Mouse (Mus musculus): ENCODE measurements at regions not wholly inside any gene's neighbourhood (a gene's known extent, or its start where the extent isn't known, plus 50 kb on each side); places are given as distances from the start of the nearest gene placed in this dataset.

- ATAC-seq (ENCODE audit: insufficient read depth, low FRiP score, low TSS enrichment) (no peak), DNase-seq (ENCODE audit: low spot score) (no peak)
- 66% methylated on average over 9 of the region's 9 CpGs for WGBS
- no peaks in the 10 kb centered on the region for H3K27me3 ChIP-seq (ENCODE audit: control insufficient read depth, insufficient read depth, low read length)
- no peak overlapping the region for H3K4me3 ChIP-seq (ENCODE audit: low read depth, low read length)
- H3K4me2 ChIP-seq (ENCODE audit: low read depth), result no peak overlapping the region
- H3K9ac ChIP-seq (ENCODE audit: low read length), result no peak overlapping the region
- H3K27ac ChIP-seq (ENCODE audit: low read depth, low read length), result no peak overlapping the region; the same call in 1 of the 2 replicates
- no peaks in the 10 kb centered on the region; the same call in 1 of the 2 replicates for H3K4me1 ChIP-seq (ENCODE audit: control insufficient read depth, insufficient read depth, low read length)
- H3K36me3 ChIP-seq (ENCODE audit: control insufficient read depth, insufficient read depth, low read length), result no peaks in the 10 kb centered on the region
- no peaks in the 10 kb centered on the region for H3K9me3 ChIP-seq (ENCODE audit: control insufficient read depth, low read length)
Measured at GRCm38 (mm10) chr8:126877039-126877365, 68.6 kb downstream of the Tomm20 start.

GRCm38 (mm10) chr8:126876300-126877038, 69.2 kb downstream of the Tomm20 start:
- Histone ChIP-seq H3K27me3 (ENCODE audit: control insufficient read depth, insufficient read depth, low read length) (no peaks in the 10 kb centered on the region), H3K4me3 (ENCODE audit: low read depth, low read length) (no peak overlapping the region), H3K4me2 (ENCODE audit: low read depth) (no peak overlapping the region), H3K36me3 (ENCODE audit: control insufficient read depth, insufficient read depth, low read length) (no peaks in the 10 kb centered on the region), H3K27ac (ENCODE audit: low read depth, low read length) (peak overlapping the region; percentile 3; the same call in 1 of the 2 replicates), H3K9me3 (ENCODE audit: control insufficient read depth, low read length) (no peaks in the 10 kb centered on the region), H3K9ac (ENCODE audit: low read length) (no peak overlapping the region), H3K4me1 (ENCODE audit: control insufficient read depth, insufficient read depth, low read length) (no peaks in the 10 kb centered on the region; the same call in 1 of the 2 replicates)
- 47% methylated on average over 9 of the region's 9 CpGs for WGBS
- ATAC-seq (ENCODE audit: insufficient read depth, low FRiP score, low TSS enrichment) (no peak), DNase-seq (ENCODE audit: low spot score) (peak; percentile 29)

GRCm38 (mm10) chr8:126875491-126876155, 70.0 kb downstream of the Tomm20 start:
- H3K4me2 ChIP-seq (ENCODE audit: low read depth), result no peak overlapping the region
- H3K36me3 ChIP-seq (ENCODE audit: control insufficient read depth, insufficient read depth, low read length), result no peaks in the 10 kb centered on the region
- no peak overlapping the region for H3K9ac ChIP-seq (ENCODE audit: low read length)
- H3K9me3 ChIP-seq (ENCODE audit: control insufficient read depth, low read length), result no peaks in the 10 kb centered on the region
- 0 out of 2 replicates have a peak overlapping the region, but pooled peaks have one; percentile 3 for H3K27ac ChIP-seq (ENCODE audit: low read depth, low read length)
- 89% methylated on average over 7 of the region's 7 CpGs for WGBS
- ATAC-seq (ENCODE audit: insufficient read depth, low FRiP score, low TSS enrichment) (no peak), DNase-seq (ENCODE audit: low spot score) (no peak)
- H3K4me1 ChIP-seq (ENCODE audit: control insufficient read depth, insufficient read depth, low read length), result no peaks in the 10 kb centered on the region; the same call in 1 of the 2 replicates
- no peak overlapping the region for H3K4me3 ChIP-seq (ENCODE audit: low read depth, low read length)
- no peaks in the 10 kb centered on the region for H3K27me3 ChIP-seq (ENCODE audit: control insufficient read depth, insufficient read depth, low read length)

GRCm38 (mm10) chr8:126874846-126875245, 70.8 kb downstream of the Tomm20 start:
- no peak for ATAC-seq (ENCODE audit: insufficient read depth, low FRiP score, low TSS enrichment)
- H3K4me2 ChIP-seq (ENCODE audit: low read depth), result no peak overlapping the region
- no peaks in the 10 kb centered on the region for H3K27me3 ChIP-seq (ENCODE audit: control insufficient read depth, insufficient read depth, low read length)
- no peak overlapping the region for H3K4me3 ChIP-seq (ENCODE audit: low read depth, low read length)
- H3K9me3 ChIP-seq (ENCODE audit: control insufficient read depth, low read length), result no peaks in the 10 kb centered on the region
- H3K4me1 ChIP-seq (ENCODE audit: control insufficient read depth, insufficient read depth, low read length), result no peaks in the 10 kb centered on the region; the same call in 1 of the 2 replicates
- no peak overlapping the region for H3K27ac ChIP-seq (ENCODE audit: low read depth, low read length)
- no peak overlapping the region for H3K9ac ChIP-seq (ENCODE audit: low read length)
- no peaks in the 10 kb centered on the region for H3K36me3 ChIP-seq (ENCODE audit: control insufficient read depth, insufficient read depth, low read length)
- WGBS, result 91% methylated on average over 1 of the region's 1 CpGs
- no peak for DNase-seq (ENCODE audit: low spot score)

GRCm38 (mm10) chr8:126874126-126874730, 71.4 kb downstream of the Tomm20 start:
- Histone ChIP-seq H3K27ac (ENCODE audit: low read depth, low read length) (no peak overlapping the region), H3K4me1 (ENCODE audit: control insufficient read depth, insufficient read depth, low read length) (no peaks in the 10 kb centered on the region; the same call in 1 of the 2 replicates), H3K9me3 (ENCODE audit: control insufficient read depth, low read length) (no peaks in the 10 kb centered on the region), H3K4me3 (ENCODE audit: low read depth, low read length) (no peak overlapping the region), H3K27me3 (ENCODE audit: control insufficient read depth, insufficient read depth, low read length) (no peaks in the 10 kb centered on the region), H3K4me2 (ENCODE audit: low read depth) (no peak overlapping the region), H3K36me3 (ENCODE audit: control insufficient read depth, insufficient read depth, low read length) (no peaks in the 10 kb centered on the region), H3K9ac (ENCODE audit: low read length) (no peak overlapping the region)
- WGBS, result 68% methylated on average over 6 of the region's 6 CpGs
- ATAC-seq (ENCODE audit: insufficient read depth, low FRiP score, low TSS enrichment) (no peak), DNase-seq (ENCODE audit: low spot score) (no peak)

GRCm38 (mm10) chr8:126873306-126873705, 72.3 kb downstream of the Tomm20 start:
- ATAC-seq (ENCODE audit: insufficient read depth, low FRiP score, low TSS enrichment) (no peak), DNase-seq (ENCODE audit: low spot score) (no peak)
- H3K36me3 ChIP-seq (ENCODE audit: control insufficient read depth, insufficient read depth, low read length), result no peaks in the 10 kb centered on the region
- no peak overlapping the region for H3K9ac ChIP-seq (ENCODE audit: low read length)
- no peak overlapping the region for H3K27ac ChIP-seq (ENCODE audit: low read depth, low read length)
- H3K9me3 ChIP-seq (ENCODE audit: control insufficient read depth, low read length), result no peaks in the 10 kb centered on the region
- no peak overlapping the region for H3K4me2 ChIP-seq (ENCODE audit: low read depth)
- H3K27me3 ChIP-seq (ENCODE audit: control insufficient read depth, insufficient read depth, low read length), result no peaks in the 10 kb centered on the region
- whole genome bisulfite sequencing, result 71% methylated on average over 7 of the region's 7 CpGs
- H3K4me3 ChIP-seq (ENCODE audit: low read depth, low read length), result no peak overlapping the region
- no peaks in the 10 kb centered on the region; the same call in 1 of the 2 replicates for H3K4me1 ChIP-seq (ENCODE audit: control insufficient read depth, insufficient read depth, low read length)

- Histone ChIP-seq H3K9me3 (ENCODE audit: control insufficient read depth, low read length) (no peaks in the 10 kb centered on the region), H3K36me3 (ENCODE audit: control insufficient read depth, insufficient read depth, low read length) (no peaks in the 10 kb centered on the region), H3K4me2 (ENCODE audit: low read depth) (no peak overlapping the region), H3K27ac (ENCODE audit: low read depth, low read length) (no peak overlapping the region), H3K4me1 (ENCODE audit: control insufficient read depth, insufficient read depth, low read length) (no peaks in the 10 kb centered on the region; the same call in 1 of the 2 replicates), H3K4me3 (ENCODE audit: low read depth, low read length) (no peak overlapping the region), H3K27me3 (ENCODE audit: control insufficient read depth, insufficient read depth, low read length) (no peaks in the 10 kb centered on the region), H3K9ac (ENCODE audit: low read length) (no peak overlapping the region)
- DNase-seq (ENCODE audit: low spot score), result no peak
- WGBS, result 79% methylated on average over 4 of the region's 4 CpGs
- ATAC-seq (ENCODE audit: insufficient read depth, low FRiP score, low TSS enrichment), result no peak
Measured at GRCm38 (mm10) chr8:126872574-126872973, 73.1 kb downstream of the Tomm20 start.

GRCm38 (mm10) chr8:126872133-126872532, 73.5 kb downstream of the Tomm20 start:
- Histone ChIP-seq H3K27me3 (ENCODE audit: control insufficient read depth, insufficient read depth, low read length) (no peaks in the 10 kb centered on the region), H3K9ac (ENCODE audit: low read length) (no peak overlapping the region), H3K27ac (ENCODE audit: low read depth, low read length) (no peak overlapping the region), H3K4me1 (ENCODE audit: control insufficient read depth, insufficient read depth, low read length) (no peaks in the 10 kb centered on the region; the same call in 1 of the 2 replicates), H3K36me3 (ENCODE audit: control insufficient read depth, insufficient read depth, low read length) (no peaks in the 10 kb centered on the region), H3K4me2 (ENCODE audit: low read depth) (no peak overlapping the region), H3K4me3 (ENCODE audit: low read depth, low read length) (no peak overlapping the region), H3K9me3 (ENCODE audit: control insufficient read depth, low read length) (no peaks in the 10 kb centered on the region)
- no peak for DNase-seq (ENCODE audit: low spot score)
- ATAC-seq (ENCODE audit: insufficient read depth, low FRiP score, low TSS enrichment), result no peak
- WGBS, result 92% methylated on average over 8 of the region's 8 CpGs

Data from neural tube, embryonic 11.5 days (tissue).